Mouse (Mus musculus): ENCODE data around the gene Cxcr5. TPM values are rescaled to one million over a fixed set of nuclear protein-coding genes. Genes with fewer than 3 reads are reported as not detected.
A peak's percentile ranks its signal among the peaks of the same experiment; 100 is the strongest.
"Not testable (repeated sequence)": the region's sequence is repeated elsewhere in the genome, so short reads cannot be mapped to it uniquely, and the experiment has no call there.

Cxcr5 gene
- total RNA-seq, 2 experiments from 2014 or later = not detected

DNA sequence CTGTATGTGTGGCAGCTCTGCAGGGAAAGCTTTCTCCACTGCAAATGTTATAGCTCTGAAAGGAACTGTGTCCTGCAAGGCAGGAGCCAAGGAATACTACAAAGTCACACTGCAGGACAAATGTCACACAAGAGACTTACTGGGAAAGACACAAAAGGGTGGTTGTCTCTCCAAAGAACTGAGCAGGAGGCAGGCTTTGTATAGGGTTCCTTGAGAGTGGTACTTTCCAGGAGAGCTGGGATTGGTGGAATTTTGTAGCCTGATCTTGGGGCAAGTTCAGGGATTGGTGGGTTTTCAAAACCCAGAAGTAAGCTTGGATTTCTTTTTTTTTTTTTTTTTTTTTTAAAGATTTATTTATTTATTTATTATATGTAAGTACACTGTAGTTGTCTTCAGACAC, 27.4 kb upstream of the Cxcr5 start:
- no peak for ATAC-seq (replicated peaks; ENCODE audit: poor library complexity, severe bottlenecking)

DNA sequence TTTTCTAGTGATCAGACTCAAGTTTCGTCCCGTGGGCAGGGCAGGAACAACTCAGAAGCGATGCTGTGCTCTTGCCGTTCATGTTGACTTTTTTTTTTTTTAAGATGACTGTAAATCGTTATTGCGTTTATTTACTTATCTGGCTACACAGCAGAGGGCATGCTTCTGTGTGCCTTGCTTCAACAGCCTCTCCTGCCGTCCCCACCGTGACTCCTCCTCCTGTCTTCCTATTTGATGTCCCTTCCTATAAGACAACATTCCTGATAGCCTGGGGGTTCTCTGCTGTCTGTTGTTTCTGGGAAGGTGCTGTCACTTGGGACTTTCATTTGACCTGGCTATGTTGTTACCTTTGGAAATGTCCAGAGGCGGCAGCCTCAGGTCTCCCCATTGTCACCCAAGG, 26.9 kb upstream of the Cxcr5 start:
- no peak for ATAC-seq (replicated peaks; ENCODE audit: poor library complexity, severe bottlenecking)

DNA sequence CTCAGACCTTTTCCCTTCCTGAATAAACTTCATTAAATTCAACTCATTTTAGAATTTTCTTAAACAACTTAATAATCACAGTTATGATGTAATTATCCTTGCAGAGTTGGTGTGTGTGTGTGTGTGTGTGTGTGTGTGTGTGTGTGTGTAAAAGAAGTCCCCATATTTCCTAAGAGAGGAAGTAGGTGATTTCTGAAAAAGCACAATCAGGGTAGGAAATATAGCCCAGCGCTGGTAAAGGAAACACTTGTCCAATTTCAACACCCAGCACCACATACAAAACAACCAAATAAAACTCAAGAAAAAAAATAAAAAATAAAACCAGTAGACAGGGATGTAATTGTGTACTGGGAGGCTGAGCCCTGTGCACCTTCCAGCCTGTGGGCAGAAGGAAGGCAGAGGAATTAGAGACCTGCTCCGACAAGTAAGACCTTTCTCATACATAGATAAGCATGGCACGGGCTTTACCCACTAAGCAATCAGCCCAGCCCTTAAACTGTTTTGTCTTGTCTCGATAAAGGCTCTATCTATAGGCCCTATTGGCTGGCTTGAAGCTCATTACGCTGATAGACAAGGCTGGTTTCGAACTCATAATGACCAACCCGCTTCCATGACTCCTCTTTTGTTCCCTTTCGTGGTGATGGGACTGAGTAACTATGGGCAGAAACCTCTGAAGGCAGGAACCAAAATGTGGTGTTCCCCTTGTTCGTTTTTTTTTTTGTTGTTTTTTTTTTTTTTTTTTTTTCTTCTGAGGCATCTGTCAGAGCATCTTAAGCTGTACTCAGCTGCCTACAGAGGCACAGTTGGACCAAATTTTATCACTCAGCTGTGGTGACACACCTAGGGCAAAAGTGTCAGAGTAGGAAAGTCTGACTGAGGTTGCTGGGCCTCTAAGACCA, 25.8 kb upstream of the Cxcr5 start:
- ATAC-seq (replicated peaks; ENCODE audit: poor library complexity, severe bottlenecking) = peak; percentile 66

DNA sequence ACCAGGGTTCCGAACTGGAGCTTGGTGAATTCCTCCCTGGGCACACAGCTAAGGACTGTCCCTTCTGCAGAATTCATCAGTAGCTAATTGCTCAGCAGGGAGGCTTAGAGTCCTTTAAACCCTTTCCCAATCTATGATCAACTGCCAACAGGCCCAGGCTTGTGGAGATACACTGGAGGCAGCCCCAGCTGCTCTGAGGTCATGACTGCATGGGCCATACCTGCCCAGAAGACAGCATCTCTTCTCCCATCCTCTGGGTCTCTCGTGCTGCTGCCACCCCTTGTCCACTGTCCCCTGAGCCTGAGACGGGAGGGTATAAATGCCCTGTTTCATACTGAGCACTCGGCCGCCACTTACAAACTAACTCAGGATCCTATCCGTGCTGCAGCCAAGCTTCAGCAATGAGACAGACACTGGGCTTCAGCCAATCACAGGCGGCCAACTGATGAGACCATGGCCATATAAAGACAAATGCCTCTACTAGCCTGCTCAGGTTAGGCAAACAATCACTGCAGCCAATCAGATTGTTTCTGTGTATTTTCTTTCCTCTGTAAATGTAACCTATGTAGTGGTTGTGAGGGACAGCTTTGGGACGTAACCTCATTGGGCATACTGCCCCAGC, 25.1 kb upstream of the Cxcr5 start:
- no peak for ATAC-seq (replicated peaks; ENCODE audit: poor library complexity, severe bottlenecking)

DNA sequence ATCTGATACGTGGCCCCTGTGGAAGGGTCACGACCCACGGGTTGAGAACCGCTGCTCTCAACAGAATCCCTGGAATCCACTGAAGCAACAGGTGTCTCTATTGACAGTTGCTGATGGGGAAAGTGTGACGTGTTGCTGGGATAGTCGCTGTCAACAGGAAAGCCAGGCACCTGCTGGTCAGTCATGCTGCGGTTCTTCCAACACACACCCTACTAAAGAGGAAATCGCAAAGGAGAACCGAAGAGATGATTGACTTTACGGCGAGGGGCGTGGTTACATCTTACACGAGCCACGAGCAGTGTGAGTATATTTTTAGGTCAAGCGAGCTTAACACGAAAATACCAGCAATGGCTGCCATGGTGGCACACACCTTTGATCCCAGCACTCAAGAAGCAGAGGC, 20.7 kb upstream of the Cxcr5 start:
- ATAC-seq (replicated peaks; ENCODE audit: poor library complexity, severe bottlenecking) = peak; percentile 80

DNA sequence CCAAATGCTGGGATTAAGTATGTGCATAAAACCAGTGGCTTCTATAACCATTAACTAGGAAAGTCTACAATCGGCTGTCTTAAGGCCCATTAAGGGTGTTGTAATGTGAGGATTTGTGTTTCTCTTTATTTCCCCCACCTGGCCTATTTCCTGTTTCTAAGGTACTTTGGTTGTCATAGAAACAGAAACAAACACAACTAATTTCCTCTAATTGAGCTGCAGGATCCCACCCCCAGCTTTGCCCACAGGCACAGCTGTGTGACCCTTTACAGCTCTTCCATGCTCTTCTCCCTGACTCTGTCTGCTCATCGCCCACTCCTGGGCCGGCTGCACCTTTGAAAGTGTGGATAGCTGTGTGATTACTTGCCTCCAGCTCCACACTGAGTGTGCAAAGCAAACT, 19.7 kb upstream of the Cxcr5 start:
- ATAC-seq (replicated peaks; ENCODE audit: poor library complexity, severe bottlenecking) = peak; percentile 38

DNA sequence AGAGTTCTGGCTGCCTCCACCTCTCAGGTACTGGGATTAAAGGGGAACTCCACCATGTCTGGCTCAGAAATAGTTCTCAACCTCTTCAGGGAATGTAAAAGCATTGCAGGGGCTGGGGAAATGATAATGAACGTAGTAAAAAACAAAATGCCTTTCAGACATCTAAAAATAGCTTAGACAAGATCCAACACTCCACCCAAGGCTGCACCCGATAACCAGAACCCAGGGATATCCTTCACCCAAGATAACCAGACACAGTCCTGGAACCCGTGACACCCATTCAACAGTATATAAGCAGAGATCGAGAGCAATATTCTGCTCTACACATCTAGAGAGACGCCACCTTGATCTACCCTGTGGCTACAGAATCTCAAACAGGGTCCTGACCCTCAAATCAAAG, 18.4 kb upstream of the Cxcr5 start:
- ATAC-seq (replicated peaks; ENCODE audit: poor library complexity, severe bottlenecking) = no peak

DNA sequence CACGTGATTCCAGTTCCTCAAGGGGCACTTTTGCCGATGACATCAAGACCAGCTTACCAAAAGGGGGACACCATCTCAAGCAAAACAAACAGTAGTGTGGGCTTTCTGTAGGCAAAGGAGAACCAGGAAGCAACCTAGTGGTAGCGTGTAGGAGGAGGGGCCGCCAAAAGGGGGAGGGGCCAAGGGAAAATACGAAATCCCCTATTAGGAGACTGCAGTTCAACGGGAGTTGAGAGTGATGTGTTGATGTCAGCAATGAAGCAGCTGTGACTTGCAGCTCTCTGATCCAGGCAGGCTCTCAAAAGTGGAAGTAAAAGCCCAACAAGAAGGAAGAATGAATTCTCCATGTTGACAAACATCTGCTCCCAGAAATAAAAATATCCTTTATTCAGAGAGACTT, 17.7 kb upstream of the Cxcr5 start:
- peak; percentile 88 for ATAC-seq (replicated peaks; ENCODE audit: poor library complexity, severe bottlenecking)

DNA sequence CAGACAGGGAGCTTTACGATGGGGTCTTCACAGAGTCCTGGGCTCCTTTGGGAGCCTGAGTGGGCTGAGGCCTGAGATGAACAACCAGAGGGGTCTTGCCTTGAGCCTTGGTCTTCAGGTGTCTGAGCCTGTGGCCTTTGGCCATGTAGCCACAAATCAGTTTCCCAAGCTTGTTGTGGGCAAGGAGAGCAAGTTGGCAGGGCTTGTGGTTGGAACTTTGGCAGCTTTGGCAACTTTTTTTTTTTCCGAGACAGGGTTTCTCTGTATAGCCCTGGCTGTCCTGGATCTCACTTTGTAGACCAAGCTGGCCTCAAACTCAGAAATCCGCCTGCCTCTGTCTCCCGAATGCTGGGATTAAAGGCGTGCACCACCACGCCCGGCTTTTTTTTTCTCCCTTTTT, 14.4 kb upstream of the Cxcr5 start:
- not testable (repeated sequence) for ATAC-seq (replicated peaks; ENCODE audit: poor library complexity, severe bottlenecking)

DNA sequence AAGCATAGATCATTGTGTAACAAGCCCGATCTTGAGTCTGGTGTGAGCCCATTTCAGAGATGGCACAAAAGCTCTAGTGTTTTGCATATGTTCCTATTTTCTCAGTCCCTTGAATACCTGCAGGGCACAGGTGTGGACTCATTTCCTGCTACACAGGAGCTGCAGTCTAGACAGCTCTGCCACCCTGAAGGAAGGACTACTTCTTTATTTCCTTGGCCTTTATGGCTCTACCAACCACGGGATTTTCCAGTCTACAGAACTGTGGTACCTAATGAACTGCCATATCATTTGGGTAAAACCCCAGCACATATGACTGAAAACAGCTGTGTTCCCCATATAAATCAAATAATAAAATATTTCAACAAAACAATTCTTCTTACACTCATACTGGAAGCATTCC, 13.4 kb upstream of the Cxcr5 start:
- no peak for ATAC-seq (replicated peaks; ENCODE audit: poor library complexity, severe bottlenecking)

DNA sequence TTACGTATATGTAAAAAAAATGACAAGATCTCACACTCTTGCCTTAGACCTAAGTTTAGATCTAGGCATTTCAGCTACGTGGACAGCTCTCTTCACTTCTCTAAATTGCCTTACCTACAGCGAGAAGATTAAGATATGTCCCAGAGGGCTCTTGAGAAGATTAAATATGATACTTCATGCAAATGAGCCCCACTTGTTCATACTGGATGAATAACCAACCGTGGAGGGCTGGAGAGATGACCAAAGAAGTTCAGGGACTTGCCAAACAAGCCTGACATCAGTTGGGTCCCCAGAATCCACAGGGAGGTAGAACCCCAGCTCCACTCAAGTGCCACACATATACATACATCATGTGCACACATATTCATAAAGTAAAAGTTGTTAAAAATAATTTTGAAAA, 11.6 kb upstream of the Cxcr5 start:
- no peak for ATAC-seq (replicated peaks; ENCODE audit: poor library complexity, severe bottlenecking)

DNA sequence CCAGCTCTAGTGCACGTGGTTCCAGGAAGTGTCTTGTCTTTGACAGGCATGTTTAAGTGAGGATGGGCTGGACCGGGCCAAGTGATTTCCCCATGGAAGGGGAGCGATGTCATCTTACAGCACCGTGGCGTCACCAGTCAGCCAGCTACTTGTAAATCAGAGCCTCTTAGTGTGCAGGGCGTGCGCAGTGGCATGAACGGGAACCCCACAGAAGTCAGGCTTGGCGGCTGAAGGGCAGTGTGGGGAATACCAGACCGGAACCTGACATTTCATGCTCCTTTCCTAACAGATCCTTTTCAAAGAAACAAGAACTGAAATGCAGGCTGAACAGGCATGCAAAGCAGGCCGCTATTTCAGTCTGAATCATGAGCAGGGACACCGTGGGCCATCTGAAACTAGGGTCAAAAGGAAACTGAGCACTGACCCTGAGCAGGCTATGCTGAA, 9.3 kb upstream of the Cxcr5 start:
- ATAC-seq (replicated peaks; ENCODE audit: poor library complexity, severe bottlenecking) = no peak

DNA sequence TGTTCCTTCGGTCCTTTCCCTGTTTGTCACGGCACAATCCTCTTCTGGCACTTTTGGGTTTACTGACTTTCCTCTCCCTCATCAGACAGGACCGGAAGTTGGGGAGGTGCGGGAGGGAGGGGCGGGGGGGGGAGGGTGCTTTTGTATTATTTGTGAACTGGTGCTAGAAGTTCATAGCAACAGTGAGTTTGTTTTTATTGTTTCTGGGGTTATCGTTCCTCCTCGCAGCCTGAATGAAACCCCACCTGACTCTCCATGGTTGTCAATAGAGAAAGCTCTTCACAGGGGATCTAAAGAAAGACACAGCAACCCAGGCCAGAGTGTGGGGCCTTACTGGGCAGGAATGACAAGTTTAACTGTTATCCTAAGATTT, 6.4 kb upstream of the Cxcr5 start:
- peak; percentile 20 for ATAC-seq (replicated peaks; ENCODE audit: poor library complexity, severe bottlenecking)

DNA sequence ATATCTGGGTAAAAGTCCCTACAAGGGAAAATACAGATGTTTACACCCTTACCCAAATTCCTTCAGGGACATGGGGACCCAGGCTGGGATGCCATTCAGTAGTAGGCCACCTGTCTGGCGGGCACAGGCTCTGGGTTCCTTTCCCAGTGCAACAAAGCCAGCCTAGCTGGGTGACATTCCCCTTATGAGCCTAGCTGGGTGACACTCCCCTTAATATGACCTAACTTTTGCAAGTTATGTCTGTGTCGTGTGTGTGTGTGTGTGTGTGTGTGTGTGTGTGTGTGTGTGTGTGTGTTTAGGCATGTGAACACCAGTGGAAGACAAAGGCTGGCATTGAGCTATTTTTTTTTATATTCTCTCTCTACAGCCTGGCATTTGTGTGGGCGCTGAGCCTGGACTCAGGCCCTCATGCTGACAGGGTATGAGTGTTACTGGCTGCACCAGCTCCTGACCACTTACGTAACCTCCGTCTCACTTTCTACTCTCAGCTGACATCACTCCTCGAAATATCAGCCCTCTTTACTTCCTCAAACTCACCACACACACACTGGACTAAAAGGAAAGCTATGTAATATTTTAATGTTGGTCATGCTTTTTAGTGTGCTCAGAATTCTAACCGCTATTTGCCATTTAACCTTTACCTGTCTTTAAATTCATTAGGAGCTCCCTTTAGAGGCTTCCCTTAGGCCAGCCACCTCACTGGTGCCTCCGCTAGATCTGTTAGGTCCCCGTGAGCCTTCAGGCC, 5.8 kb upstream of the Cxcr5 start:
- ATAC-seq (replicated peaks; ENCODE audit: poor library complexity, severe bottlenecking) = peak; percentile 95

DNA sequence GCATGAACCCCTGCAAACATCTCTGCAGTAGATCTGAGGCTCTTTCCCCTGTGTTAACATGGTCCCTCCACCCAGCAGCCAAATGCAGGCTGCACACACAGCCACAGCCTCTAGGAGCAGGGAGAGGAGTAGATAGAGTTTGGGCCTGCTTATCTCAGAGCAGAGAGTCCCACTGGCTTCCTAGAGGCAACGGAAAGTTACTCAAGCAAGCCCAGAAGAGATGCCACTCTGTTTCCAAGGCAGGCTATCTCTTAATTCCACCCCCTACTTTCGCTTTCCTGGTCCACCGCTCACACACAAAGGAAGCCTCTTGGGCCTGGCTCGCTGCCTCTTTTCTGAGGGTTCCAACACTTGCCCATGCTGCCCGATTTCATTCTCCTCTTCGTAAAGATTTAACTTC, 3.7 kb upstream of the Cxcr5 start:
- peak; percentile 38 for ATAC-seq (replicated peaks; ENCODE audit: poor library complexity, severe bottlenecking)

DNA sequence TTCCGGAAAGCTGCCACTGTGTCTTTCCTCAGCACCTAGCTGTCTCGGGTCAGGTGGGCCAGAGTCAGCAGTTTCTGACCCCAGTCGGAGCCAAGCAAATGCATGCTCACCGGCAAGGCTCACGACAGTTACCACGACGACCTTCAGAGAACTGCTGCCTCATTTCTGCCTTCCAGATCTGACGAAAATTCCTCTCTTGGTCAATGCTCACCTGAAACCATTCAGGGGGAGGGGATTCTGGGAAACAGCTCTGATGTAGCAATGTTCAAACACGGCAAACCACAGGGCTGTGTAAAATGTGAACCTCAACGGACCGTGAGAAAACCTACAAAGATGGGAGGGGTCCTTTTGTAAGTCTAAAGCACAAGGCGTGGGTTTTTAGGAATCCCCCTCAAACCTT, 1.3 kb upstream of the Cxcr5 start:
- no peak for ATAC-seq (replicated peaks; ENCODE audit: poor library complexity, severe bottlenecking)

DNA sequence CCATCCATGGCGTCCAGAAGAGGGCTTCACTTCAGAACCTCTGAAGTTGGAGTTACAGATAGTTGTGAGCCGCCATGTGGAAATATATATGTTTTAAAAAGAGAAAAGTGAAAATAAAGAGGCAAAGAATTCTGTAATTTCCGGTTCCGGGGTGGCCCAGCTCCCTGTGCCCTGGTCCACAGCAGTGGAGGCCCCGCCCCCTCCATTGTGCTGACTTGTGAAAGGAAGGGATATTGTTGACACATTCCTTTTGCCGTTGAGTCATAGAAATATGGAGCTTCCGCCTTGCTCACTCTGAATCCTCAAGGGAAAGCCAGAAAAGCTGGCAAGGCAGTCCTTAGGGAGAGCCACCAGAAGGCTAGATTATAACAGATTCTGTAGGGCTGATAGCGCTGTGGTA, 9.5 kb downstream of the Cxcr5 start:
- ATAC-seq (replicated peaks; ENCODE audit: poor library complexity, severe bottlenecking) = 0 out of 2 replicates have a peak, but pooled peaks have one; percentile 20

DNA sequence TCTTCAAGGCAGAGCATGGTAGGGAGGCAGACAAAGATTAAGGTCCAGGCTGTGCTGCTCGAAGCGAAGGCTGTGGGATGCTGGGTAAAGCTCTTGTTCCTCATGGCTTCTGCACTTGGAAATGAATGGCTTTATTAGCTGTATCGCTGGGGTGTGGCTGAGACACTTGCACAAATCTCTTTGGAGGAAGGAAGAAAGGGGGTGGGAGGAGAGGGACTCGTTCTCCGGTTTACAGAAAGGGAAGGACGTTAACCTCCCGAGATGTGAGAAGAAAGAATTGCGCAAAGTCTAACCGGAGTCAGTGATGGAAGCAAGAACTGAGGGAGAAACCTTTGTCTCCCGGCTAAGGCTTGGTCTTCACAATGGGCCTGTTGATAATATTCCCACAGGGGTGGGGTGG, 10.5 kb downstream of the Cxcr5 start:
- peak; percentile 83 for ATAC-seq (replicated peaks; ENCODE audit: poor library complexity, severe bottlenecking)

DNA sequence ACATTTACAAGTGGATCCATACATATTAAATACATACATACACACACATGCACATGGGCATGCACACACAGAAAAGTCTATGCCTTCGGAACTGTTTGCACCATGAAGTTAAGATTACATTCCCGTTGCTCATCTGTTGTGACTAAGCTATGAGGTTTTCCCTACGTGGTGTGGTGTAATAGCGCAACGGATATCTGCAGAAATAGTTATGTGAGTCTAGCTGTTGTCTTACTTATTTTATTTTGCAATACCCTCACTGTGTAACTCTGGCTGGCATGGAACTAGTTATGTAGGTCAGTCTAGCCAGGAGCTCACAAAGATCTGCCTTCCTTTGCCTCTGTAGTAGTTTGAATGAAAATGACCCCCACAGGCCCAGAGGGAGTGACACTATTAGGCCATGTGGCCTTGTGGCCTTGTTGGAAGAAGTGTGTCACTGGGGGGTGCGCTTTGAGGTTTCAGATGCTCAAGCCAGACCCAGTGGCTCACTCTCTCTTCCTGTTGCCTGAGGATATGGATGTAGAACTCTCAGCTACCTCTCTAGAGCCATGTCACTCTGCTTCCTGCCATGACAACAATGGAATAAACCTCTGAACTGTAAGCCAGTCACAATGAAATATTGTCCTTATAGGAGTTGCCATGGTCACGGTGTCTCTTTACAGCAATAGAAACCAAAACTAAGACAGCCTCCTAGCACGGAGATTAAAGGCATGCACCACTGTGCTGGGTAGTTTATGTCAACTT, 13.1 kb downstream of the Cxcr5 start:
- peak; percentile 64 for ATAC-seq (replicated peaks; ENCODE audit: poor library complexity, severe bottlenecking)

DNA sequence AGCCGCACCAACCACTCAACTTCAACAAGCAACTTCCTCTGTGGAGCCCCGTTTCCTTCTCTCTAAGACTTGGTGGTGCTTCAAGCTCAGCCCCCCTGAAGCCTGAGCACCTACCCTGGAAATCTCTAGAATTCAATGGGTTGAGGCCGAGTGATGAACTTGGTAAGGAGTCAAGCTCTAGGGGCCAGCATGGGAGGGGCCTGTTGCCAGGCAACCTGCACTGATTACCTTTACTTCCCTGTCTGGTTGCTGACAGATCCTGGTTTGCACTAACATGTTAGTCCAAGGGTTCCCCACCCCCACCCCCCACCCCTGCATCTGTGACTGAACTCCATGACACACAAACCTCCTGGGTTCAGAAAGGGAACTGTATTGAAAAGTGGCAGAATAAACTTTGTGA, 16.7 kb downstream of the Cxcr5 start:
- no peak for ATAC-seq (replicated peaks; ENCODE audit: poor library complexity, severe bottlenecking)

DNA sequence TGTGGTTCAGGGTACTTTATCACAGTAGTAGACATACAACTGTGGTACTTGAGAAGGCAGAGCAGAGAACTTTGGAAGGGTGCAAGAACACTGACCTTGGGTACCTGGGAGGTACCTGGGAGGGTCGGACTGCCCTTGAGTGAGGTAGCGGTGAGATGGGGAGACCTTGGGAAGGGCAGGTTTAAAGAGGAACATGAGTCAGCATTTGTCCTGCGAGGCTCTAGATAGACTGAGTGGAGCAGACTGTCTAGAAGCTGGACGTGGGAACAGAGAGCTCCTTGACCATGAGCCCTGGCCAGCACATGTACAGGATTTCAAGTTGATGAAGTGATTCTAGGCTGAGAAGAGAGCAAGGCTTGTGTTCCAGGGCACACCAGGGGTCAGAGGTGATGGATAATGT, 19.3 kb downstream of the Cxcr5 start:
- ATAC-seq (replicated peaks; ENCODE audit: poor library complexity, severe bottlenecking) = no peak

All from granulocyte monocyte progenitor cell, adult 5-6 weeks (primary cell).